Mouse (Mus musculus): ENCODE results near the gene Pole4. TPM values are rescaled to one million over a fixed set of nuclear protein-coding genes. Genes with fewer than 3 reads are reported as not detected.
"Not testable (repeated sequence)": the region's sequence is repeated elsewhere in the genome, so short reads cannot be mapped to it uniquely, and the experiment has no call there.

The Pole4 gene
- polyA plus RNA-seq, 1 experiment from 2014 or later, result 102 TPM

- H3K4me3 ChIP-seq (ENCODE audit: low read depth, low read length), result no peak overlapping the region
- no peak overlapping the region for H3K4me2 ChIP-seq (ENCODE audit: low read depth)
- no peaks in the 10 kb centered on the region for H3K27me3 ChIP-seq (ENCODE audit: control insufficient read depth, insufficient read depth, low read length)
- H3K9me3 ChIP-seq (ENCODE audit: control insufficient read depth, low read length), result no peaks in the 10 kb centered on the region
- no peaks in the 10 kb centered on the region for H3K4me1 ChIP-seq (ENCODE audit: control insufficient read depth, insufficient read depth, low read length)
- no peaks in the 10 kb centered on the region for H3K36me3 ChIP-seq (ENCODE audit: control insufficient read depth, insufficient read depth, low read length)
- H3K27ac ChIP-seq (ENCODE audit: low read depth, low read length), result no peak overlapping the region
- H3K9ac ChIP-seq (ENCODE audit: low read length), result no peak overlapping the region
- ATAC-seq (ENCODE audit: insufficient read depth, low FRiP score, low TSS enrichment), result no peak
- WGBS, result 84% methylated on average over 3 of the region's 3 CpGs
- no peak for DNase-seq (ENCODE audit: low spot score)
Measured at GRCm38 (mm10) chr6:82703710-82704109, 1.5 kb downstream of the Pole4 start.

GRCm38 (mm10) chr6:82702593-82703017 is 2.6 kb downstream of the Pole4 start:
- no peak overlapping the region for H3K4me2 ChIP-seq (ENCODE audit: low read depth)
- ATAC-seq (ENCODE audit: insufficient read depth, low FRiP score, low TSS enrichment) (peak; percentile 77), DNase-seq (ENCODE audit: low spot score) (peak; percentile 89)
- H3K4me1 ChIP-seq (ENCODE audit: control insufficient read depth, insufficient read depth, low read length), result no peaks in the 10 kb centered on the region
- H3K4me3 ChIP-seq (ENCODE audit: low read depth, low read length), result no peak overlapping the region
- H3K36me3 ChIP-seq (ENCODE audit: control insufficient read depth, insufficient read depth, low read length), result no peaks in the 10 kb centered on the region
- no peak overlapping the region for H3K27ac ChIP-seq (ENCODE audit: low read depth, low read length)
- no peaks in the 10 kb centered on the region for H3K27me3 ChIP-seq (ENCODE audit: control insufficient read depth, insufficient read depth, low read length)
- WGBS, result 34% methylated on average over 16 of the region's 16 CpGs
- H3K9ac ChIP-seq (ENCODE audit: low read length), result no peak overlapping the region
- H3K9me3 ChIP-seq (ENCODE audit: control insufficient read depth, low read length), result no peaks in the 10 kb centered on the region

- Histone ChIP-seq H3K9ac (ENCODE audit: low read length) (no peak overlapping the region), H3K9me3 (ENCODE audit: control insufficient read depth, low read length) (no peaks in the 10 kb centered on the region), H3K36me3 (ENCODE audit: control insufficient read depth, insufficient read depth, low read length) (no peaks in the 10 kb centered on the region), H3K4me1 (ENCODE audit: control insufficient read depth, insufficient read depth, low read length) (no peaks in the 10 kb centered on the region), H3K4me2 (ENCODE audit: low read depth) (no peak overlapping the region), H3K4me3 (ENCODE audit: low read depth, low read length) (no peak overlapping the region), H3K27me3 (ENCODE audit: control insufficient read depth, insufficient read depth, low read length) (no peaks in the 10 kb centered on the region), H3K27ac (ENCODE audit: low read depth, low read length) (no peak overlapping the region)
- no peak for ATAC-seq (ENCODE audit: insufficient read depth, low FRiP score, low TSS enrichment)
- DNase-seq (ENCODE audit: low spot score), result no peak
- WGBS, result 80% methylated on average over 6 of the region's 6 CpGs
Measured at GRCm38 (mm10) chr6:82701296-82701695, 3.9 kb downstream of the Pole4 start.

GRCm38 (mm10) chr6:82699831-82700230 is 5.3 kb downstream of the Pole4 start:
- H3K4me1 ChIP-seq (ENCODE audit: control insufficient read depth, insufficient read depth, low read length), result no peaks in the 10 kb centered on the region
- H3K9me3 ChIP-seq (ENCODE audit: control insufficient read depth, low read length), result no peaks in the 10 kb centered on the region
- H3K36me3 ChIP-seq (ENCODE audit: control insufficient read depth, insufficient read depth, low read length), result no peaks in the 10 kb centered on the region
- H3K4me3 ChIP-seq (ENCODE audit: low read depth, low read length), result no peak overlapping the region
- DNase-seq (ENCODE audit: low spot score), result no peak
- H3K27me3 ChIP-seq (ENCODE audit: control insufficient read depth, insufficient read depth, low read length), result no peaks in the 10 kb centered on the region
- WGBS, result 32% methylated on average over 5 of the region's 5 CpGs
- ATAC-seq (ENCODE audit: insufficient read depth, low FRiP score, low TSS enrichment), result no peak
- H3K27ac ChIP-seq (ENCODE audit: low read depth, low read length), result no peak overlapping the region
- no peak overlapping the region for H3K9ac ChIP-seq (ENCODE audit: low read length)
- H3K4me2 ChIP-seq (ENCODE audit: low read depth), result no peak overlapping the region

- ATAC-seq (ENCODE audit: insufficient read depth, low FRiP score, low TSS enrichment), result no peak
- Histone ChIP-seq H3K4me1 (ENCODE audit: control insufficient read depth, insufficient read depth, low read length) (no peaks in the 10 kb centered on the region), H3K27ac (ENCODE audit: low read depth, low read length) (no peak overlapping the region), H3K36me3 (ENCODE audit: control insufficient read depth, insufficient read depth, low read length) (no peaks in the 10 kb centered on the region), H3K4me3 (ENCODE audit: low read depth, low read length) (no peak overlapping the region), H3K9me3 (ENCODE audit: control insufficient read depth, low read length) (no peaks in the 10 kb centered on the region), H3K27me3 (ENCODE audit: control insufficient read depth, insufficient read depth, low read length) (no peaks in the 10 kb centered on the region), H3K4me2 (ENCODE audit: low read depth) (no peak overlapping the region), H3K9ac (ENCODE audit: low read length) (no peak overlapping the region)
- 94% methylated on average over 3 of the region's 3 CpGs for WGBS
- no peak for DNase-seq (ENCODE audit: low spot score)
Measured at GRCm38 (mm10) chr6:82696736-82697135, 8.4 kb downstream of the Pole4 start.

GRCm38 (mm10) chr6:82694668-82695067 is 10.5 kb downstream of the Pole4 start:
- 69% methylated on average over 13 of the region's 13 CpGs for WGBS
- no peak overlapping the region for H3K9ac ChIP-seq (ENCODE audit: low read length)
- ATAC-seq (ENCODE audit: insufficient read depth, low FRiP score, low TSS enrichment), result no peak
- no peak overlapping the region for H3K4me3 ChIP-seq (ENCODE audit: low read depth, low read length)
- no peaks in the 10 kb centered on the region for H3K27me3 ChIP-seq (ENCODE audit: control insufficient read depth, insufficient read depth, low read length)
- no peaks in the 10 kb centered on the region for H3K9me3 ChIP-seq (ENCODE audit: control insufficient read depth, low read length)
- peak; percentile 36 for DNase-seq (ENCODE audit: low spot score)
- no peak overlapping the region for H3K4me2 ChIP-seq (ENCODE audit: low read depth)
- H3K27ac ChIP-seq (ENCODE audit: low read depth, low read length), result no peak overlapping the region
- H3K4me1 ChIP-seq (ENCODE audit: control insufficient read depth, insufficient read depth, low read length), result no peaks in the 10 kb centered on the region
- no peaks in the 10 kb centered on the region for H3K36me3 ChIP-seq (ENCODE audit: control insufficient read depth, insufficient read depth, low read length)

GRCm38 (mm10) chr6:82689474-82689873 is 15.7 kb downstream of the Pole4 start:
- Histone ChIP-seq H3K4me1 (ENCODE audit: control insufficient read depth, insufficient read depth, low read length) (no peaks in the 10 kb centered on the region), H3K27me3 (ENCODE audit: control insufficient read depth, insufficient read depth, low read length) (no peaks in the 10 kb centered on the region), H3K9me3 (ENCODE audit: control insufficient read depth, low read length) (no peaks in the 10 kb centered on the region), H3K27ac (ENCODE audit: low read depth, low read length) (no peak overlapping the region), H3K9ac (ENCODE audit: low read length) (no peak overlapping the region), H3K4me2 (ENCODE audit: low read depth) (no peak overlapping the region), H3K36me3 (ENCODE audit: control insufficient read depth, insufficient read depth, low read length) (no peaks in the 10 kb centered on the region), H3K4me3 (ENCODE audit: low read depth, low read length) (no peak overlapping the region)
- no peak for DNase-seq (ENCODE audit: low spot score)
- no peak for ATAC-seq (ENCODE audit: insufficient read depth, low FRiP score, low TSS enrichment)
- WGBS, result 88% methylated on average over 4 of the region's 4 CpGs

GRCm38 (mm10) chr6:82688586-82688985 is 16.6 kb downstream of the Pole4 start:
- H3K9me3 ChIP-seq (ENCODE audit: control insufficient read depth, low read length); H3K4me1 ChIP-seq (ENCODE audit: control insufficient read depth, insufficient read depth, low read length); H3K36me3 ChIP-seq (ENCODE audit: control insufficient read depth, insufficient read depth, low read length); H3K4me2 ChIP-seq (ENCODE audit: low read depth); ATAC-seq (ENCODE audit: insufficient read depth, low FRiP score, low TSS enrichment); H3K27ac ChIP-seq (ENCODE audit: low read depth, low read length); H3K27me3 ChIP-seq (ENCODE audit: control insufficient read depth, insufficient read depth, low read length); H3K4me3 ChIP-seq (ENCODE audit: low read depth, low read length); H3K9ac ChIP-seq (ENCODE audit: low read length): not testable (repeated sequence)
- DNase-seq (ENCODE audit: low spot score), result peak; percentile 22
- 34% methylated on average over 5 of the region's 5 CpGs for WGBS

GRCm38 (mm10) chr6:82684136-82684535 is 21.0 kb downstream of the Pole4 start:
- no peaks in the 10 kb centered on the region for H3K27me3 ChIP-seq (ENCODE audit: control insufficient read depth, insufficient read depth, low read length)
- no peak overlapping the region for H3K27ac ChIP-seq (ENCODE audit: low read depth, low read length)
- DNase-seq (ENCODE audit: low spot score) (no peak), ATAC-seq (ENCODE audit: insufficient read depth, low FRiP score, low TSS enrichment) (no peak)
- H3K4me1 ChIP-seq (ENCODE audit: control insufficient read depth, insufficient read depth, low read length), result no peaks in the 10 kb centered on the region
- H3K4me2 ChIP-seq (ENCODE audit: low read depth), result no peak overlapping the region
- H3K9me3 ChIP-seq (ENCODE audit: control insufficient read depth, low read length), result no peaks in the 10 kb centered on the region
- H3K4me3 ChIP-seq (ENCODE audit: low read depth, low read length), result no peak overlapping the region
- no peaks in the 10 kb centered on the region for H3K36me3 ChIP-seq (ENCODE audit: control insufficient read depth, insufficient read depth, low read length)
- no peak overlapping the region for H3K9ac ChIP-seq (ENCODE audit: low read length)
